Mouse (Mus musculus) olfactory bulb, adult 2 months (tissue): ENCODE measurements at regions not wholly inside any gene's neighbourhood (a gene's known extent, or its start where the extent isn't known, plus 50 kb on each side); places are given as distances from the start of the nearest gene placed in this dataset.

Source experiments
- H3K27ac ChIP-seq: fragments of 200-500 bp; 2 replicates; pipeline ENCODE4 v1.5.1; 2012; ENCODE audit warnings: low read depth, low read length; ENCODE audit not compliant: insufficient read depth
- H3K4me1 ChIP-seq: fragments of 200-500 bp; 2 replicates; pipeline ENCODE4 v1.6.1; 2012; ENCODE audit warnings: low read length; ENCODE audit not compliant: control insufficient read depth, insufficient read depth
- H3K4me3 ChIP-seq: fragments of 200-500 bp; 2 replicates; pipeline ENCODE4 v1.5.1; 2012; ENCODE audit warnings: mild to moderate bottlenecking, low read depth, low read length, moderate library complexity; ENCODE audit not compliant: insufficient read depth
- CTCF ChIP-seq: fragments of 200-500 bp; IDR thresholded peaks from 2 replicates; pipeline ENCODE4 v1.5.1; 2012; ENCODE audit warnings: low read depth, mild to moderate bottlenecking, low read length, moderate library complexity; ENCODE audit not compliant: insufficient read depth
- POLR2A ChIP-seq: fragments of 200-500 bp; IDR thresholded peaks from 2 replicates; pipeline ENCODE4 v1.6.1; 2012; ENCODE audit warnings: mild to moderate bottlenecking, low read depth, low read length, moderate library complexity; ENCODE audit not compliant: insufficient read depth
- WGBS: fragments of 180-500 bp; shearing (Covaris S2); methylation state at CpG from one replicate; pipeline ENCODE4 v1.1.7; 2018; 5-methylcytosine and 5-hydroxymethylcytosine counted together

DNA sequence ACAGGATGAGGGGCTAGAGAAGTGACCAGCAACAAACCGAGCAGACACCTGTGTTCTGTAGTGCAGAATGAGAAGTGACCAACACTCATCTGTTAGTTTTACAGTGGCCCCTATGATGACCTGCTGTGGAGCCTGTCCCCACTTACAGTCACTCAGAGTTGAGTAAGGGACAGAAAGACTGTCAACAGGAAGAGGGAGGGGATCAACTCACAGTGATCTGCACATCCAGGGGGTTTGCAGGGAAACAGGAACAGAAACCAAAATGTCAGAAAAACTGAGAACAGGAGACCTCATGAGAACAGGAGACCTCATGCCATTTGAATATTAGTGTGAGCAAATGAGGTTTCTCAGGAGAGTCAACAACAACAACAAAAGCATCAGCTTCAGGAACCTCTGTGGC, 53.8 kb upstream of the Tab2 start:
- no peak overlapping the region for H3K27ac ChIP-seq
- TF ChIP-seq POLR2A (no peak), CTCF (no peak)
- no peak overlapping the region for H3K4me3 ChIP-seq
- 93% methylated on average over 1 of the region's 1 CpGs for WGBS
- no peaks in the 10 kb centered on the region for H3K4me1 ChIP-seq

DNA sequence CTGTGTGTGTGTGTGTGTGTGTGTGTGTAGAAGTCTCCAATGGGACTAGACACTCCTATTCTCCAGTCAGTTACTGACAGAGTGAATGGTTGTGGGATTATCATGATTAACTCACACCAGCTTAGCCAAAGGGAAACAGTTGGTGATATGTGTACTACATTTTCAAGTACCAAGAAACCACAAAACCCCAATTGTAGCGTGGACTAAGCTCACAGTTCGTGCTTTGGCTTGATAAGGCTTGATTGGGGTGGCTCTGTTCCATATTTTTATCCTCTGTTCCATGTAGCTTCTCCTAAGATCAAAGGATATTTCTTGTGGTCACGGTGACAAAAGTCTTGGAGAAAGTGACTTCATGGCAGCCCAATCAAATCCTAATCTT, 51.9 kb upstream of the Tab2 start:
- 81% methylated on average over 3 of the region's 3 CpGs for WGBS
- TF ChIP-seq CTCF (no peak), POLR2A (no peak)
- Histone ChIP-seq H3K27ac (no peak overlapping the region), H3K4me1 (no peaks in the 10 kb centered on the region), H3K4me3 (no peak overlapping the region)

DNA sequence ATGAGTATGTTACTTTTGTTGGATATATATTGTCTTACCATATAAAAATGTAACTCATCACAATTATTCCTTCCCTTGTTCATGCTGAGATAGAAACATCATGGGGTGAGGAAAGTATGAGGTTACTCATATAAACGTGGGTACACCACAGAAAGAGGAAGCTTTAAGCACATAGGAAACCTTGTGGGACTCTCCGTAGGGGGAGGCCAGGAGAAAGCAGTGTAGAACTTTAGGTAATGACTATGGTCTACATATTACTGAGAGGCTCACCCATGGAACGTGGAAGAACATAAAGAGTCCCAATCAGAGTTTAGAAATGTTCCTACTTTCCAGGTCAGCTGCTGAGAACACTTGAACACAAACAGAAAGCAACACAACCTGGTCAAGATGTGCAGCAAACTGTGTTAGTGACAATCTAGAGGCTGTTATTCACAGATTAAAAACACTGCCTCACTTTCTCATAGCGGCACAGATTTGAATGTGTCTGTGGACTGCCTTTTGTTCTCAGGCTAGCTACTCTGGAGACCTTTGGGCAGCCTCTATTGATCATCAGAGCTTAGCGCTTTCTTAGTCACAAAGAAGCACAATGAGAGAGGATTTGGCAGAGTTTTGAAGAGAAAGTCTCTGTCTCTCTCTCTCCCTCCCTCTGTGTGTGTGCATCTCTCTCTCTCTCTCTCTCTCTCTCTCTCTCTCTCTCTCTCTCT, 51.4 kb upstream of the Tab2 start:
- no peaks in the 10 kb centered on the region for H3K4me1 ChIP-seq
- no peak for TF ChIP-seq POLR2A
- no peak for TF ChIP-seq CTCF
- no peak overlapping the region for H3K27ac ChIP-seq
- no peak overlapping the region for H3K4me3 ChIP-seq
- WGBS: 51% methylated on average over 5 of the region's 5 CpGs
